Mouse (Mus musculus): ENCODE results near the gene Brd2. TPM values are rescaled to one million over a fixed set of nuclear protein-coding genes. Genes with fewer than 3 reads are reported as not detected.

The Brd2 gene
- polyA plus RNA-seq, 1 experiment from 2014 or later: 137 TPM

DNA sequence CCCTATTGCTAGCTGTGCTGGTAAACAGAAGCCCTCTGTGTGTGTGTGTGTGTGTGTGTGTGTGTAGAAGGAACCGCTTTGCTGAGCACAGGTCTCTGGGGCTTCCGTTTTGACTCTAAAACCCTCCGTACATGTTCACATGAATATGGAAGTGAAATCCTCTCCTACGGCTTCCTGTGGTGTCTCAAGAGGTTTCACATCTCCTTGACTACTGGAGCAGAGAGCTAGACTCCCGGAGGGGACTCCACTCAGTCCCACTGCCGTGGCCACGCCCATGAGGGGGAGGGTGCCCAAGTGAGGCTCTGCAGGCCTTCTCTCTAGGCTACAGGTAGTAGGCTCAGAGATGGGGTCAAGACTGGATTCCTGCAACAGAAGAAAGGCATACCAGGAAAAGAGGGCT lies 20.6 kb upstream of the Brd2 start, which contains the start of gene H2-DMb2:
Gene H2-DMb2 (plus strand): TSS at position 275 of the 400 bp plus-strand sequence.
- no peak within 1 kb of the TSS for H3K9ac ChIP-seq
- no peaks in the 10 kb centered on the region for H3K36me3 ChIP-seq
- 31% methylated on average over 7 of the region's 7 CpGs for WGBS
- peaks cover 35% of the 10 kb centered on the region for H3K27me3 ChIP-seq
- no peak within 1 kb of the TSS for H3K27ac ChIP-seq
- no peak within 1 kb of the TSS for H3K4me2 ChIP-seq (replicated peaks)
- no peaks in the 10 kb centered on the region for H3K9me3 ChIP-seq (replicated peaks)
- no peak for ATAC-seq (ENCODE audit: low FRiP score)
- no peak within 1 kb of the TSS for H3K4me3 ChIP-seq
- H3K4me1 ChIP-seq: peaks cover 20% of the 10 kb centered on the region

DNA sequence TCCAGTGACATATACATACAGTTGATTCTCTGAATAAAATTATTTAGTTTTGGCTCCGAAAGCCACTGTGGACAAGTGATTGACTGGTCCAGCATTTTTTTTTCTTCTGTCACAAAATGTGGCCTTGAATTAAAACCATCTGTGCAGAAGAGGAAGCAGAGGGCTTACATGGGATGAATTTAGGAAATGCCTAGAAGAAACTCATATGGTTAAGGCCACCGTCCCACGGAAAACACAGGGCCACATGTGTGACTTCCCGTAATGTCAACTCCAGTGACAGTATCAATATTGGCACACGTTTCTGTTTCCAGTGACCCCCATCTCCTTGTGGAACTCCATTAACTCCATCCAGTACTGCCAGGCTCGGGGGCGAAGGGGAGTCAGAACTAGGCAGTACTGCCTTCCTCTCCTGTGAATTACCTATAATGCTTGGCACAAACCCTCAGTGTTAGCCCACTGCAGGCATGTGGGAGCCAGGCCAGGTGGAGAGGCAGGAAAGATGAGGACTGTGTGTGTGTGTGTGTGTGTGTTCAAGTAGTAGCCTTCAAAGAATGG lies 20.1 kb upstream of the Brd2 start:
- Histone ChIP-seq H3K9ac (no peak overlapping the region), H3K9me3 (replicated peaks) (no peaks in the 10 kb centered on the region), H3K27me3 (peaks cover 40% of the 10 kb centered on the region), H3K4me2 (replicated peaks) (no peak overlapping the region), H3K27ac (no peak overlapping the region), H3K4me3 (no peak overlapping the region), H3K4me1 (peaks cover 20% of the 10 kb centered on the region), H3K36me3 (no peaks in the 10 kb centered on the region)
- 74% methylated on average over 7 of the region's 7 CpGs for WGBS
- ATAC-seq (ENCODE audit: low FRiP score): no peak

DNA sequence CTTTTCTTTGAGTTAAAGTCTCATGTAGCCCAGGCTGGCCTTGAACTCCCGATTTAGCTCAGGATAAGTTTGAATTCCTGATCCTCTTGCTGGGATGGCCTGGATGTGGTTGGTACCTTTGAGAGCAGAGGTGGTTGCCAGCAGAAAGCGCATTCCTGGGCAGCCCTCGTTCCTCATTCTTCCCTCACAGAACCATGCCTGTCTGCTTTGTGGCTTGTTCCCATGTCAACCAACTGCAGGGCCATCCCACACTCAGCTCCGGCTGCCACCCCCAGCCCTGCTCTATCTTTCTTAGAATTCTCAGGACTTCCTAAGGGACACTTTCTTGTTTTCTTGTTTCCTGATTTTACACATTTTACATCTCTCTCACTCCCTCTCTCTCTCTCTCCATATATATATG lies 19.0 kb upstream of the Brd2 start:
- Histone ChIP-seq H3K4me3 (no peak overlapping the region), H3K9ac (no peak overlapping the region), H3K27ac (no peak overlapping the region), H3K27me3 (peaks cover 51% of the 10 kb centered on the region), H3K4me2 (replicated peaks) (no peak overlapping the region), H3K9me3 (replicated peaks) (no peaks in the 10 kb centered on the region), H3K4me1 (peaks cover 20% of the 10 kb centered on the region), H3K36me3 (no peaks in the 10 kb centered on the region)
- ATAC-seq (ENCODE audit: low FRiP score): no peak
- 58% methylated on average over 4 of the region's 4 CpGs for WGBS

DNA sequence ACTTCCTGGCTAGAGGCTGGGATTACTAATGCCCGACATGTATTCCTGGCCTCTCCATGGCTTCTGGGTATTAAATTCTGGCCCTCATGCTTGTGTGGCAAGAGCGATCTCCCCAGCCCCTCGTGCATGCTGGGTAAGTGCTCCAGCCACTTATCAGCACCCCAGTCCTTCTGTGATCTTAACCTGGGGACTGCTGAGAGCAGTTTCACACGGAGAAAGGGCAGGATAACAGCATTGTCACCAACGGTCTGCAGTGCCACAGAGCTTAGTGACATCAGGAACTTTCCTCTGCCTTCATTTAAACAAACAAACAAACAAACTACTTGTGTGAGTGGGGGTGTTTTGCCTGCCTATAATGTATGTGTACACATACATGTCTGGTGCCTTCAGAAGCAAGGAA lies 17.8 kb upstream of the Brd2 start:
- no peak overlapping the region for H3K9ac ChIP-seq
- no peaks in the 10 kb centered on the region for H3K36me3 ChIP-seq
- H3K27ac ChIP-seq: no peak overlapping the region
- H3K4me1 ChIP-seq: peaks cover 20% of the 10 kb centered on the region
- H3K27me3 ChIP-seq: peaks cover 55% of the 10 kb centered on the region
- WGBS: 16% methylated on average over 5 of the region's 5 CpGs
- H3K9me3 ChIP-seq (replicated peaks): no peaks in the 10 kb centered on the region
- 0 out of 2 replicates have a peak overlapping the region, but pooled peaks have one; percentile 29 for H3K4me3 ChIP-seq
- peak overlapping the region; percentile 53 for H3K4me2 ChIP-seq (replicated peaks)
- ATAC-seq (ENCODE audit: low FRiP score): no peak

DNA sequence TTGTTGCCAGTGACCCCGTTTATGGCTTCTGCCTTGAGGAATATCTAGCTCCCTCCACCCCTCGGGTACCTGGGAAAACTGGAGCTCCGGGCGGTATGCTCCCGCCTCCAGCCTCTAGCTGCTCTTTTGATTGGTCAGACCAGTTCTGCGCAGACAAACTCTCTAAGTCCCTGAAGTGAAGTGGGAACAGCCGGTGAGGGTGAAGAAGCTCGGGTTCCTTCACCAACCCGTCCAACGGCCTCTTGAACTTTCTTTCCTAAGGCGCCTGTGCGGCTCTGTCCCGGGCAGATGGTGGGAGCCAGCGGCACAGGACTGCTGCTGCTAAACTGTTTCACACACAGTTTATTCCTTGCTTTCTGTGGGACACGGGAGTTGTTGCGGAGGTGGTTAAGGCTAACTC lies 17.0 kb upstream of the Brd2 start:
- Histone ChIP-seq H3K9me3 (replicated peaks) (no peaks in the 10 kb centered on the region), H3K4me3 (peak overlapping the region; percentile 29), H3K36me3 (no peaks in the 10 kb centered on the region), H3K9ac (peak overlapping the region; percentile 29; the same call in 1 of the 2 replicates), H3K4me2 (replicated peaks) (peak overlapping the region; percentile 53), H3K27ac (no peak overlapping the region), H3K27me3 (peaks cover 55% of the 10 kb centered on the region), H3K4me1 (peaks cover 20% of the 10 kb centered on the region)
- no peak for ATAC-seq (ENCODE audit: low FRiP score)
- WGBS: 1% methylated on average over 16 of the region's 16 CpGs

DNA sequence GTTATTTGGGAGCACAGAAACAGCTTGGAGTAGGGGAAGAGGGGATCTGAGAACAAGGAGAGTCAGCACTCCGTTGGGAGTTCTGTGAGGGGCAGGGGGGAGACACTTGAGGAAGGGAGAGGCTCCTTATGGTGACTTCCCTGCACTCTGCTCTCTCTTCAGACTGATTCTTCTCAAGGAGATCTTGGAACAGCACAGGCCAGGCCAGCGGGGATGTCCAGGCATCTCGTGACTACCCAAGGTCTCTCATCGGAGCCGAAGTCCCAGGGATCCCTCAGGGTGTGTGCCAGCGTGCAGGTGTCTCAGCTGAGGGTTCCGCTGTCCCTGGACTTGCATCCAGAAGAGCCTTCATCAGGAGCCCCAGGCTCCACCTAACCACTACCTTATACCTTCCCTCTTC lies 16.2 kb upstream of the Brd2 start:
- Histone ChIP-seq H3K9ac (no peak overlapping the region), H3K4me2 (replicated peaks) (no peak overlapping the region), H3K36me3 (no peaks in the 10 kb centered on the region), H3K4me1 (peaks cover 20% of the 10 kb centered on the region), H3K4me3 (no peak overlapping the region), H3K27me3 (peaks cover 55% of the 10 kb centered on the region), H3K27ac (no peak overlapping the region), H3K9me3 (replicated peaks) (no peaks in the 10 kb centered on the region)
- no peak for ATAC-seq (ENCODE audit: low FRiP score)
- WGBS: 85% methylated on average over 7 of the region's 7 CpGs

DNA sequence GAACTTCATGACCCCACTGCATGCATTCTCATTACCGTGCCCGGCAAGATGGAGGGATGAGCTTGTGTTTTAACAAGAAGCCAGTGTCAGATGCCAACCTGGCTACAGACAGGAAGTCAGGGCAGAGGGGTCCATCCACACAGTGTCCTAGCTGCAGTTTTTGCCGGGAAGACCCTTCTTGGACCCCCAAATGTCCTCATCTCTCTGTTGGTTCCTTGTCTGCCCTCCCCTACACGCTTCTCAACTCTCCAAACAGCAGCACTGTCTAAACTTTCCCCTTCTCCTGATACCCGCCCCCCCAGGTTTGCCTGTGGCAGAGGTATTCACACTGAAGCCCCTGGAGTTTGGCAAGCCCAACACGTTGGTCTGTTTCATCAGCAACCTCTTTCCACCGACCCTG lies 15.2 kb upstream of the Brd2 start:
- Histone ChIP-seq H3K4me3 (no peak overlapping the region), H3K27me3 (peaks cover 55% of the 10 kb centered on the region), H3K27ac (no peak overlapping the region), H3K36me3 (no peaks in the 10 kb centered on the region), H3K4me1 (peaks cover 14% of the 10 kb centered on the region), H3K4me2 (replicated peaks) (no peak overlapping the region), H3K9ac (no peak overlapping the region), H3K9me3 (replicated peaks) (no peaks in the 10 kb centered on the region)
- 66% methylated on average over 7 of the region's 7 CpGs for WGBS
- ATAC-seq (ENCODE audit: low FRiP score): no peak

DNA sequence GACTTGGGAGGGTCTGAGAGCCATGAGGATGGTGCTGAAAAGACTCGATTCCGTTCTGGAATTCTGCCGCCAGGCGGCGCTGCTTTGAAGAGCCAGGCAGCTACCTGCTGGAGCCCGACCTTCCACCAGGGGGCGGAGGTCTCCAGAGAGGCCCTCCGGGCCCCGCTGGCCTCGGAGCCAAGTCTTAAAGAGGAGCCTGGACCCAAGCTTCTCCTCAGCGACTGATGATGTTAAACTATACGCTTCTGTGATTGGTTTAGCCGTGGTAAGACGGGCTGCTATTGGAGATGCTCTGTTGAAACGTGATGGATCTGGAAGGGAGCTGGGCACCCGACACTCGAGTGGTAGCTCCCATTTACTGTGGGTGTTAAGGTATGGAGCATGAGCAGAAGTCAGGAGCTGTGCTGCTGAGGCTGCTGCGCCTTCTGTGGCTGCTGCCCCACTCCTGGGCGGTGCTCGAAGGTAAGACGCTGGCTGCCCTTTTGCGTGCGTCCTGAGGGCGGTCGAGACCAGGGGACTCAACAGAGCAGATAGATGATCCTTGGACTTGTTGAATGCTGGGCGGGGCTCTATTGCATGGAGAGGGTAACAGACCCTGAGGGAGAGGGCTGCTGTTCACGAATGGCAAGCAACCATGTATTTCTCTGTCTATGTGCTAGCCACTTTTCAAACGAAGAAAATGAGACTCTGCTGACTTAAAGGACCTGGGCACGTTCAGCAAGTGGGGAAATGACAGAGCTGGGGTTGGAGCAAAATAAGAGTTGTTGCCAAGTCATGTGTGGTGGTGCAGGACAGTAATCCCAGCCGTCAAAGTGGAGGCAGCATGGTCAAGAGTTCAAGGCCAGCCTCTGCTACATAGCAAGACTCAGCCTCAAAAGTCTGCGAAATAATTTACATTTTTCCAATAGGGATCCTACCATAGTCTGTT lies 13.1 kb upstream of the Brd2 start:
- ATAC-seq (ENCODE audit: low FRiP score): peak; percentile 96
- H3K4me2 ChIP-seq (replicated peaks): peak overlapping the region; percentile 64
- no peak overlapping the region for H3K27ac ChIP-seq
- peak overlapping the region; percentile 26 for H3K4me3 ChIP-seq
- peaks cover 14% of the 10 kb centered on the region for H3K4me1 ChIP-seq
- WGBS: 6% methylated on average over 31 of the region's 31 CpGs
- H3K9me3 ChIP-seq (replicated peaks): no peaks in the 10 kb centered on the region
- H3K36me3 ChIP-seq: no peaks in the 10 kb centered on the region
- no peak overlapping the region for H3K9ac ChIP-seq
- H3K27me3 ChIP-seq: peaks cover 45% of the 10 kb centered on the region

DNA sequence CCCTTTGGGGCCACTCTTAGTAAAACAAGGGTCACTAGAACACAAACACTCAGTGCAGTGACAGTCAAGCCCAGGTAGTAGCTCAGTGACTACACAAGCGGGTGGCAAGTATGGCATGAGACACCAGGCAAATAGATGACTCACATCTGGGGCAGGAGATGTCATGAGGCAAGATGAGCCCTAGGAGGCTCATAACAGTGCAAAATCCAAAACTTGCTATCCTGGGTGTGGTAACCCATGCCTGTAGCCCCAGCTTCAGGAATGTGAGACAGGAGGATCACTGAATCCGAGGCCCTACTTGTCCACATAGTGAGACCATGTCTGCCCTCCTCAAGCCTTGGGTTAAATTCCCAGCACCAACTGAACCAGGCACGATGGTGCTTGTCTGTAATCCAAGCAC lies 12.0 kb upstream of the Brd2 start:
- H3K27me3 ChIP-seq: peaks cover 34% of the 10 kb centered on the region

DNA sequence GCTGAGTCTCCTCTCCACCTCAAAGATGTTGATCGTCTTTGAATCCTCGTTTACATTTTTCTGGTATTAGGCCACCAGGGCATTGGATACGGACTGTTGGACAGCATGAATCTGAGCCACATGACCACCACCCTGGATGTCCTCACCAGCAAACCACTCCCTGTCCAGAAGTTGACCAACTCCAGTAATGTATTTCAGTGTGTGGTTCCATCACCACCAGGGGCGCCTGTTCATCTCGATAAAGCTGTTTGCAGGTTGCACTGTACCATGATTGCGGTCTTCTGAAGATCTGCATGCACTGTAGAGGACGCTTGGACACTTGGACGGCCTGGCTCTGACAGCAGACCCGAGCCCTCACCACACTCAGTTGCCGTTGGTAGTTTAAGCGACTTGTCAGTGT lies 10.9 kb upstream of the Brd2 start:
- H3K4me2 ChIP-seq (replicated peaks): no peak overlapping the region

More for the DNA sequence above, 12.0 kb upstream of the Brd2 start:
- no peak overlapping the region for H3K4me3 ChIP-seq
- no peak overlapping the region for H3K4me2 ChIP-seq (replicated peaks)
- ATAC-seq (ENCODE audit: low FRiP score): no peak
- 85% methylated on average over 3 of the region's 3 CpGs for WGBS
- no peaks in the 10 kb centered on the region for H3K36me3 ChIP-seq
- H3K27ac ChIP-seq: no peak overlapping the region
- H3K9me3 ChIP-seq (replicated peaks): no peaks in the 10 kb centered on the region
- no peak overlapping the region for H3K9ac ChIP-seq
- H3K4me1 ChIP-seq: peaks cover 8% of the 10 kb centered on the region

DNA sequence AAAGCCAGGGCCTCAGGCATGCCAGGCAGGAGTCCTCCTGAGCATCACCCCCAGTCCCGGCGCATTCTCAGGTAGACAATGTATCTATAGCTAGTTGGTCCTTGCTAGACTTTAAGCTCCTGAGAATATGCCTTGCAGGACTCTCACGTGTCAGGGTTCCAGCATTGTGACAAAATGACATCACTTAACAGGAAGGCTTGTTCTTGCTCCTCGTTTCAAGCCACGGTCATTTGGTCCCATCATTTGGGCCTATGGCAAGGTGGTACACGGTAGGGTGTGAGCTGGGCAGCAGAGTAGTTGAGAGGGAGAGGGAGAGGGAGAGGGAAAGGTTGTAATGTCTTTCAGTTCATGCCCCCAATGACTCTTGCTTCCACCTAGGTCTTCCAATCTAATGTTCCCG lies 9.5 kb upstream of the Brd2 start:
- H3K27me3 ChIP-seq: peaks cover 8% of the 10 kb centered on the region

More for the DNA sequence above, 10.9 kb upstream of the Brd2 start:
- Histone ChIP-seq H3K4me1 (peaks cover 13% of the 10 kb centered on the region), H3K4me3 (no peak overlapping the region), H3K9me3 (replicated peaks) (no peaks in the 10 kb centered on the region), H3K27me3 (peaks cover 22% of the 10 kb centered on the region), H3K9ac (no peak overlapping the region), H3K27ac (no peak overlapping the region), H3K36me3 (no peaks in the 10 kb centered on the region)
- ATAC-seq (ENCODE audit: low FRiP score): no peak
- 81% methylated on average over 11 of the region's 11 CpGs for WGBS

DNA sequence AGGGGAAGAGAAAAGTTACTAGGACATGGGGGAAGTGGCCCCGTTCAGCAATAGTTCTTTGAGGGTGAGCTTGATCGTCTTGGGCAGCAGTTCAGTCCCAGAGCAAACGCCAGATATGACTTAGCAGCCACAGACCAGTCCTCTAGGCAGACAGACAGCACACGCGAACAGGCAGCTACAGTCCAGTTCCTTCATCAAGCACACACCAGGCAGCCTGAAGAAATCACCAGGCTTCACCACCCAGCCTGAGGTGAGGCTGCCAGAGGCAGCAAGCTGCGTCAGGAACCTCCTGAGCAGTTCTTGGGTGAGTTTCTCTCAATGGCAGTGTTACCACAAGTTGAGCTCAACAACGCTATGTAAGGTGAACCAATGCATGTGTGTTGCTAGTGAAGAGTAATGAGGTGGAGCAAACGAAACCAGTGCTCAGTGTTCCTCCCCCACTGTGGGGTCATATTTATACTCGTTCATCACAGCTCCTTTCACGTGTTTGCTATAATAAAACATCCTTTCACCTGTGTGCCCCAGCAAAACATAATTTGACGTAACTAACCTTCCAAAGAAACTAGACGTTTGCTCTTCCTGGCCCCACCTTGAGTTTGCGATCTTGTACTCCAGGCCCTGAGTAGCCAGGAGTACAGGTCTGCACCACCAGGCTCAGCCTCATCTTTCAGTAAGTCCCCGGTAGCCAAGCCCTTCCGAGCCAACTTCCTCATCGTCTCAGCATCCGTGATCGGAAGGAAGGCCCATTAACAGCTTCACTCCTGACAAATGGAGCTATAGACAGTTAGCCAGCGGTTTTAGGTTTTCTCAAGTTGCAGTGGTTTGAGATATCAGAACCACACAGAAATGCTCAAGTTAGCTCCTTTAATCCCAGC lies 7.9 kb upstream of the Brd2 start:
- H3K36me3 ChIP-seq: no peaks in the 10 kb centered on the region
- no peak for ATAC-seq (ENCODE audit: low FRiP score)
- WGBS: 81% methylated on average over 19 of the region's 19 CpGs

More for the DNA sequence above, 9.5 kb upstream of the Brd2 start:
- Histone ChIP-seq H3K4me3 (no peak overlapping the region), H3K4me2 (replicated peaks) (no peak overlapping the region), H3K4me1 (peaks cover 17% of the 10 kb centered on the region), H3K27ac (no peak overlapping the region), H3K9ac (no peak overlapping the region), H3K9me3 (replicated peaks) (no peaks in the 10 kb centered on the region), H3K36me3 (no peaks in the 10 kb centered on the region)
- WGBS: 70% methylated on average over 7 of the region's 7 CpGs
- ATAC-seq (ENCODE audit: low FRiP score): no peak

More for the DNA sequence above, 7.9 kb upstream of the Brd2 start:
- no peak overlapping the region for H3K4me3 ChIP-seq
- no peak overlapping the region for H3K9ac ChIP-seq
- no peaks in the 10 kb centered on the region for H3K9me3 ChIP-seq (replicated peaks)
- peaks cover 17% of the 10 kb centered on the region for H3K4me1 ChIP-seq
- no peaks in the 10 kb centered on the region; the same call in 1 of the 2 replicates for H3K27me3 ChIP-seq
- no peak overlapping the region for H3K4me2 ChIP-seq (replicated peaks)
- H3K27ac ChIP-seq: no peak overlapping the region

Data from hindbrain, embryonic 12.5 days (tissue).